Mouse (Mus musculus) thymus, adult 18-20 months (tissue): ENCODE results near the gene Bcas1.

Source experiments
- DNase-seq, 2 experiments: peaks; one replicate each; pipeline ENCODE4 v3.0.0; 2022; ENCODE audit warnings: mixed read lengths in 2 of 2

Bcas1 gene

DNA sequence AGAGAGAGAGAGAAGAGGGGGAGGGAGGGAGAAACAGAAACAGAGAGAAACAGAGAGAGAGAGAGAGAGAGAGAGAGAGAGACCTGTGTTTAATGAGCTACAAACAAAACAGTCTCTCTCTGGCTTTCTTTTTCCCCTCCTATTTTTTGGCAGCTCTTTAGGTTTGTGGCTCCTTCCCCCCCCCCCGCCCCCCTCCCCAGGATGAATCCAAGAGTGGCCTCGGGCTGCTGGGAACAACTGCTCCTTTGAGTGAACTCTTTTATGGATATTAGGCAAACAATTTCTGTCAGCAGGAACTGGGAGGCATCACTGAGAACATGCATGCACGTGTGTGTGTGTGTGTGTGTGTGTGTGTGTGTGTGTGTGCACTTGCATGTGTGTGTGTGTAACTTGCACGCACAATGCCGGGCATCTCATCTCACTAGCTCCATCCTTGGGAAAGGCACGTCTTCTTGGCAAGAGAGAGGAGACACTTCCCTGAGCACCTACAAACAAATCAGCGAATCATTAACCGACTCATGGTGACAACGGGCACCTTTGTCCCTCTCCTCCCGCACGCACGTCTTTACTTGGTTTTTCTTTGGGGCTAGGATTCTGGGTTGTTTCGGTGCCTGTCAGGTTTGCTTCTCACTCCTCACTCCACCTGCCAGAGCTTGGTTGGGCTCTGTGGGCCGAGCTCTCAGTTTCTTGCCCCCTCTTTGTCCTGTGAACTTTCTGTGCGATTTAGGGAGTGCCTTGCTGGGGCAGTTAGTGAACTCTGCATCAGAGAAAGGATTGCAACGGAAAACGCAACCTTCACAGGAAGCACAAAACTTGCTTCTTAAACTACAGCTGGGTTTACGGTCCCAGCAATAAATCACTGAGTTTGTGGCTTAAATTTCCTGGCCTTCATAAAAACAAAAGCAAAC lies 82.9 kb downstream of the Bcas1 start:
- DNase-seq, result no peak

DNA sequence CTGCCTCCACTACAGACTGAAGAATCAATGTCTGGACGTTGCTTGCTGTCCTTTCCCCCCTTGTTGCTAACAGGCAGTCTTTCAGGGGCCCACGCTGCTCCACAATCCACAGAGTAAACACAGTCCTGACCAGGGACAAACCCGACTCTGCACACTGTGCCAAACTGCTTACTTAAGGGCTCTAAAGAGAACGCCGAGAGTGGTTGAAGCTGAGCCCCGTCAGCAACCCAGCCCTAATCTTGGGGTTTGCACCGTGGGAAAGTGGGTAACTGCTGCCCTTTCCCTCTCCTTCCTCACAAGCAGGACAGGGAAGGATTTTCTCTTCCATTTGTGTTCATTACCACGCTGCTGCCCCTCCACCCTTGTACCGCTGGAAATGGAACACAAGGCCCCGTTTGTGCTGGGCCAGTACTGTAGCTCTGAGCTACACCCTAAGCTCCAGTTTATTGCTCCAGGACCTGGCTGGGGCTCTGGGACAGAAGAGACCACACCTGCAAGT lies 83.8 kb downstream of the Bcas1 start:
- DNase-seq, result no peak

DNA sequence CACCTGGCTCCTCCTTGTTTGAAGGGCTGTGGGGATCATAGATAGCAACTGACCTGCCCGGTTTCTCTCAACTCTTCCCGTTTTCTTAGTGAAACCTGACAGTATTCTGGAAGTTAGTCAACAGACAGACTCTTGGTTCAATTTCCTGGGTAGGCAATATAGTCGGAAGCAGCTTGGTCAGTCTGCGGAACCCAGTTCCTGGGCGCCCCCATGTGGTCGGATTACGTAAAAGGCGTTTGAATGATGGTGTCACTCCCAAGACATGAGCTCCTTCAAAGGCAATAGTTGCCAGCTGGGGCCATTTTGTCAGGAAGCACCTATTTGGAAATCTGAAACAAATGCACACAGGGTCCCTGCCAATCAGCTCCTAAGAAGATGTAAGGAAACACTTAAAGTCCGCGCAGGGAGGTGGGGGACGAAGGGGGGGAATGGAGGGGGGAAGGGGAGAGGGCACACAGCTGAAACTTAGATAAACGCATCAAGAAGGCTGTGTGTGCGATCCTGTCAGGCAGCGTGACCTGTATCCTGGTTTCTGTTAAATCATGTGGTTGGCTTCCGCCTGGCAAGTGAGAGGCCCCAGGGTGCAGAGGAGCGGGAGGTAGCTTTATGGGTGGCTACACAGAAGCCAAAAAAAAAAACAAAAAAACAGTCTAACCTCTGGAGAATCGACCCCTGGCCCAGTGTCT lies 84.4 kb downstream of the Bcas1 start:
- peak; percentile 51 to 68 for DNase-seq

DNA sequence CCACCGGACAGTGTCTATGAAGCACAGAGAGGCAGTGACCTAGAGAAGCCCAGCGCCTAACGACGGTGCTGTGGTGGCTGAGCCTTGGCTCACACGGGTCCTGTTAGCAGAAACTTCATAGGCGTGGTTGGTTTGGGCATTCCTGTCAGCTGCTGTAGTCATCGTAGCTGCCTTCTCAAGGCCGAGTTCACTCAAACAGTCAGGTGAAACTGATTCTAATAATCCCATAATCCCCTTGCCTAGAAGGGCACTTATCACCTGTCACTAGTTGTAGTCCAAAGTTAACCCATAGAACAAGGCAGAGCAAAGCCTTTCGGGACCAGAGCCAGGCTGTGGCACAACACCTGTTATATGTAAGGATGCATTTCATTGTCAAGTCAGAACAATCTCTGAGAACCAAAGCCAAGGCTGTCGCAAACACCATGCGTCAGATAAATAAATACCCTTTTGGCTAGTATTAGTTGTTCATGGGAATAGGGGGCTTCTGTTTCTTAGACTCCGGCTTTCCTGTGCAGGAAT lies 85.3 kb downstream of the Bcas1 start:
- DNase-seq, result no peak

DNA sequence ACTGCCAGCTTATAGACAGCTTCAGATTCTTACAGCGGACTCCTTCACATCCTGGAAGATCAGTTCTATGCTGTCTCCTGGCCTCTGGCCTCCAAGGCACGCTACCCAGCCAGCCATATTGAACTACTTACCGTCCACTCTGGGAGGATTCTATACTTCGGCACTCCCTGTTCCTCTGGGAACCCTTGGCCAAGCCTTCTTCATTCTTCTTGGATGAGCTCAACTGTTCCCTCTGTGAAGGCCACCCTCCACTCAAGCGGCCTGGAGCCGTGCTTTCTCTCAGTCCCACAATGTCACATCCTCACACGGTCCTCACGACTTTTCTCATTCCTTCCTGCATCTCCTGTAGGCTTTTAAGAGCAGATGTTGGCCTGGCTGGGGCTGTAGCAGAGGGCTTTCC lies 86.5 kb downstream of the Bcas1 start:
- no peak for DNase-seq

DNA sequence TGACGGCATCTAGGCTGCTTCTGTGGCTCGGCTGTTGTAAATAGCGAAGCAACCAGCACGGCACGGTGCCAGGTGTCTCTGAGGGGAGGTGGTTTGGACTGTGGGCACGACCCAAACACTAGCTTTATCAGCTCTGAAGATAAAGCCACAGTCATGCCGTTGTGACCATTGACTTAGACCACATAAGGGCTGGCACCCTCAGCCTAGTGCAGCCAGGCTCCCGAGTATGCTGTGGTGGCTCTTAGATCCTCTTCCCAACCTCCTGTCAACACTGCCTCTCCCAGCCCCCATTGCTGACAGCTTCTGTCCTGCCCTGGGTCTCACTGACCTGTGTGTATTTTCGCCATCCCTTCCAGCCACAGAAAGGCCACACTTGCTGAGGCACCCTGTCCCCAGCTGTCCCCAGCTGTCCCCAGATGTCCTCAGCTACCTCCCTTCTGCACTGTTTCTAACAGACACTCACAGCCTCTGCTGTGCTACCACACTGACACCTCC lies 91.3 kb downstream of the Bcas1 start:
- no peak for DNase-seq

DNA sequence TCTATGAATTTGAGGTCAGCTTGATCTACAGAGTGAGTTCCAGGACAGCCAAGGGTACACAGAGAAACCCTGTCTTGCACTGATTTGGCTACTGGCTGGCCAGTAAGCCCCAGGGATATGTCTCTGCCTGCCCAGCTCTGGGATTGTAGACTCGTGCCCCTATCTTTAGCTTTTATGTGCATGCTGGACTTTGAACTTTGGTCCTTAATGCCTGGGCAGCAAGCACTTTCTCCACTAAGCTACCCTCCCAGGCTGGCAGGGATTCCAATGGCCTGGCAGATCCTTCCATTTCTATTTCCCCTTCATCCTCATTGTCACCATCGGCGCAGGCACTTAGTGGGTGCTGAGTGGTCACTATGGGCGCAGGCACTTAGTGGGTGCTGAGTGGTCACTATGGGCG lies 92.5 kb downstream of the Bcas1 start:
- DNase-seq, result no peak

DNA sequence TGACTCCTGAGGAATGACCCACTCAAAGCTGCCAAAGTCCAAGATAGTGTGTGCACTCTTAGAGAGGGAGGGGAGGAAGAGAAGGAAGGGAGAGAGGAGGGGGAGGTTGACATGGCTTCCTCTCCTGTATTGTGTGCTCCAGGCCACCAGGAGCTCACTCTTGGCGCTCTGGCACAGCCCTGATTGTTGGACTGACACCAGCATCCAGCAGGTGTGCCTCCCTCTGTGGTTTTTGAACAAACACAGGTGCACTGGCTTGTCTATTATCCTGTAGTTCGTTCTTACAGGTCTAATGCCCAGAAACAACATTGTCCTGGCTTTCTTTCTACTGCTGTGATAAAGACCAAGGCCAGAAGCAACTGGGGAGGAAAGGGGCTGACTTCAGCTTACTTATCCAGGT lies 95.8 kb downstream of the Bcas1 start:
- no peak for DNase-seq

DNA sequence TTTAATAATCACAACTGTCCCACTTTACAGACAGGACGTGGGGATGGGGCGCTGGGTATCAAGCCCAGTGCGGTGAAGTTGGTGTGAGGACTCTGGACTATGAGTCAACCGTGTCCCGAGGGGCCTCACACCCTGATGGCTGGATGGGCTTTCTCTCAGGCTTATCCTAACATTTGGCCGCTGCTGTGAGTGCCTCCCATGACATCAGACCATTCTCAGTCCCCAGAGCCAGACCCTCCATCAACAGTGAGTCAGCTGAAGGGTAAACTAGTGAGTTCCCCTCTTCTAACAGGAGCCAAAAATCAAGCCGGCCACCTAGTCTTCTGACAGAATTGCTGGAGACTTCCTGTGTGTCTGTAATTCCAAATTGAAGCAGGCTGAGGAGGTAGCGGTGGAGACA lies 97.2 kb downstream of the Bcas1 start:
- no peak for DNase-seq

DNA sequence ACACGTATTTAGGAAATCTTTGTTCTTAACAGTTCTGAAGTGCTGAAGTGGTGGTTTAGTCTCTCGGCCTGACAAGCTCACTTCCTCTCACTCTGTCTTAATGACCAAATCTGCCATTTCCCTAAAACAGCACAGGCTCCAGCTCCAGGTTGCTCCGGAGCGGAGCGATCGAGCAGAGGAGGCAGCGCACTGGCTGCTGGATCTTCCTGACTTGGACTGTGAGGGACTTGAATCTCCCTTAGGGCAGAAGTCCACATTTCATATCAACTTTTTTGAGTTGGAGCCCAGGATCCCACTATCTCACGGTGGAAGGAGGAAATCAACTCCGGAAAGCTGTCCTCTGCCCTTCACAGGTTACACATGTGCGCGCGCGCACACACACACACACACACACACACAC lies 97.7 kb downstream of the Bcas1 start:
- no peak for DNase-seq

DNA sequence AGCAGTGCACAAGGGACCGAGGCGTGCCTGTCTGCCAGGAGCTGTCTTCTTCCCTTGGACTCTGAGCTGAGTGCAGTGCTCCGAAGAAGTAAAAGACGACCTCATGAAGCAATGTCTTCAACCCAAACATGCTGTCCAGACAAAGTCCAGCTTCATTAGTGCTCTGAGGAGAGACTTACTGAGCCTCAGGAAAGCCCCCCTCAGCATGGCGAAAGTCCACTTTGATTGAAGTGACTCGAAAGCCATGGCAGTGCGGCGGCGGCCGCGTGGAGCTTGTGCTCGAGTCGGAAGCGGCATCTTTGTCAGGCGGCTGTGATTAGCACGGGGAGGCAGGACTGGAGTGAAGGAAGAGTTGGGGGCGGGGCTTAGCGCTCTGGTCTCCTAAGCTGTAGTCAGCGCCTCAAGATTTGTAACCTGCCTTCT lies 103.7 kb downstream of the Bcas1 start:
- DNase-seq, result no peak

DNA sequence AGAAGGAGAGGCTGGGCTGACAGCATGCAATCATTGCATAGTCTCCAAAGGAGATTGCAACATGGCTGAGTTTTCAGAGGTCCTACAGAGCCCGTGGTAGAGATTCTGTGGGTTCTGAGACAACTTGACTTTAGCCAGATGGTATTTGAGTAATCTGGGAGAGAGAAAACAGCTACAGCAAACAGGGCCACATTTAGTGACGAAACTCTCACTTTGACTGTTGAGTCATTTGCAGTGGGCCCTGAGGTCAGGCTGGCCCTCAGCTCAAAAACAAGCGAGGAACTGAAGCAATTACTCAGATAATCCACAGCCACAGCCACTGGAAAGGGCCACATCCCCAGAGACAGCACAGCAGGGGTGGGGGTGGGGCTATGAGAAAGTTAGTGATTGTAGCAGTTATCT lies 105.6 kb downstream of the Bcas1 start:
- DNase-seq, result no peak

DNA sequence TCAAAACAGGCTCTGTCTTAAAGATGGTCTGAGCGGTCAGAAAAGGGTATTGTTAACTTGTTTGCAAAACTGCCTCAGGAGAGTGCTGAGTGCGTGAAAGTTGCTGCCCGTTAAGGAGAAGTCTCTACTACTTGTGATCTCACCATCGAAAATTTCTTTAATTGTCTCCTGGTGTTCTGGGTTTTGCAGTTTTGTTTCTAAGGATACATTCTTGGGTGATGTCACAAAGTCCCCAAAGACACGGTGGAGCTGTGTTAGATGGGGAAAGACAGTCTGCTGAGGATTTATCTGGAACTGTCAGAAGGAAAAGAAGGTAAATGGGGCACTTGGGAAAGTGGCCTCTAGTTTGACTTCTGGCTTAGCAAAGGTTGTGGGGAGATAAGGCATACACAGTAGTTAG lies 106.1 kb downstream of the Bcas1 start:
- DNase-seq, result no peak

DNA sequence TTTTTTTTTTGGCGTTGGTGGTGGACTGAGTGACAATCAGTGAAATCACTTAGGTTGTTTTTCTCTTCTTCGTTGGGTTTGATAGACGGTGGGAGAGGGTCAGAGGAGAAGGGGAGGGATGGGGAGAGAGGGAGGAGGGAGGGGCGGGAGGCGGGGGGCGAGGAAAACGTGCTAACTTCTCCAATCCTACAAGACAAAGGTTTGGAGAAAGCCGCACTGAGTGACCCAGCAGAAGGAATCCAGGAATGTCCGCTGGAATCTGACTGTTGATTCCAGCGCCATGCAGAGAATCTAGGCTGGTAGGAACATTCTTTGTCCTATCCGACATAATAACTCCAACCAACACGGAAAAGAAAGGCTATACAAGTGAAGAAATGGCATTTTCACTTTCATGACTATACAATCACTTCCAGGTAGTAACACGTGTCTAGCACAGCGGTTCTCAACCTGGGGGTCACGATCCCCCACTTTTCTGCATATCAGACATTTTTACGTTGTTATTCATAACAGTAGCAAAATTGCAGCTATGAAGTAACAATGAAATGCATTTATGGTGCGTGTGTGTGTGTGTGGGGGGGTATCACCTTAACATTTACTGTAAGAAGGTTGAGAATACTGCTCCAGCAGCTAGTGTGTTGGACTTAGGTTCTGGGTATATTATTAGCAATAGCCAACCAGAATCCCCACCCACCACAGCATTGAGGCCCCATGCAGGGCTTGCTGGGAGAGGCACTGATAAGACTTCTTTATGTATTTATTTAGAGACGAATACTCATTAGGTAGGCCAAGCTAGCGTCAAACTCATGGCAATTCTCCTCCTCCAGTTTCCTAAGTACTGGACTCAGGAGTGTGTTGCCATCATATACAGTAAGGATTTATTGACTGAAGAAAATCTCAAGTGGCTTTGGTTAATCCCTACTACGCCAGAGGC lies 107.8 kb downstream of the Bcas1 start:
- DNase-seq, result no peak

DNA sequence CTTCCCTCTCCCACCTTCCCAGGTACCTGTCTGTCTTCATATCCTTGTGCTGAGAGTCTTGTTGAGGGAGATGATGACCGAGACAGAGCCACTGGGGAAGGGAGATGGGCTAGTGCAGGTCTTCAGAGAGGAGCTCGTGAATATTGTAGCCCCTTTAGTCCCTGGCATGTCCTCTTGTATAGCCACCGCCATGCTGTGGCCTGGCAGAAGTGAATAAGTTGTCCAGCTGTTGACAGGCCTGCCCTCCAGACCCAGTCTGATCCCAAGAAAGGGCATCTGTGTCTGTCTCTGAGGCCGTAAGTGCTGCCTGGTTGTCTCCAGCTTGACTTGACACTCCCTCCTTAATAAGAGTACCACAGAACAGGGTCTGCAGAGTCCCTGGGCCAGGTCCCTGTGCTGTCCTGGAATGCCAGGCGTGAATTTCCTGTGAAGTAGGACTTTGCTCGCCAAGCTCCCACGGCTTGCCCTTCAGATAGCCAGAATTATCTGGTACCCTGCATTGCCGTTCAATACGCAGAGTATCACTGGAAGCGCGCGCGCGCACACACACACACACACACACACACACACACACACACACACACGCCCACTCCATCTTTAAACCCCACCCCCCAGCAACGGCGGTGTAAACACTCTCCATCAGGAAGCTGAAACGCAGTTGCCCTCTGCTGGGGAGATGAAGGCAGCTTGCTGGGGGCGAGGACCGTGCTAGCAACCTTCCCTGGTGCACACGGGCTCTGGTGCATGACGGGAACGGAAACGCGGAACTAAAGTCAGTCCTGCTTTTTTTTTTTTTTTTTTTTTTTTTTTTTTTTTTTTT lies 108.7 kb downstream of the Bcas1 start:
- peak; percentile 89 to 95 for DNase-seq

DNA sequence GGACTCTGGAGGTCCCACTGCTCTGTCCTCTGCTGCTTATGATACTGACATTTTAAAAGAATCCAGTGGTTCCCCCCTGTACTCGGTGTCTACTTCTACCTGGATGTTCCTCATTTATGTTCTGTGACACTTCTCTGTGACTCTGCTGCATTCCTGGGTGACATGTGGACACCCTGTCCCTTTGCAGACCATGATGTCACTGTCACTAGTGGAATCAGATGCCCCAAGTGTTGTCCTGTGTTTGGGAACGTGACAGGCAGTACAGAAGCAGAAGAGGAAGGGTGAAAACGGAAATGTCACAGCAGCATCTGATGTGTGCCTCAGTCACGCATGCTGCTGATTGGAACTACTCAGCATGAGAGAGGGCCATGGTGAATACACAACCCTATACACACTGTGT lies 110.9 kb downstream of the Bcas1 start:
- DNase-seq, result no peak

DNA sequence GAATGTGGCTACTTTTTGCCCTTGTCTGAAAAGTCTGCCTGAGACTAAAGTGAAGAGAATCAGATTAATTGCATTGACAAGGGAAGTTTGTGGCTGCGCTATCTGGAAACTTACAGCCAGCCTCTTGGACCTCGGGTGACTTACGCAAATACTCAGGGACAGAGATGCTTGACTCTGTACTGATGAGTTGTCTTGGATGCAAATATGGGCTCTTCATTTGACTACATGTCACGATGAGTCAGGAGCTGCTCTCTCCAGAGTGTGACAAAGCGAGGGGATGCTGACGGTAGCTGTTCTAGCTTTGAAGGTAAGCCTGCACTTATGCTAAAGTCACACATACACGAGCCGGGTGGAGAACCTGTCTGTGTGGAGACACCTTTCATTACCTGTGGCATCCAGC lies 111.3 kb downstream of the Bcas1 start:
- DNase-seq, result no peak

DNA sequence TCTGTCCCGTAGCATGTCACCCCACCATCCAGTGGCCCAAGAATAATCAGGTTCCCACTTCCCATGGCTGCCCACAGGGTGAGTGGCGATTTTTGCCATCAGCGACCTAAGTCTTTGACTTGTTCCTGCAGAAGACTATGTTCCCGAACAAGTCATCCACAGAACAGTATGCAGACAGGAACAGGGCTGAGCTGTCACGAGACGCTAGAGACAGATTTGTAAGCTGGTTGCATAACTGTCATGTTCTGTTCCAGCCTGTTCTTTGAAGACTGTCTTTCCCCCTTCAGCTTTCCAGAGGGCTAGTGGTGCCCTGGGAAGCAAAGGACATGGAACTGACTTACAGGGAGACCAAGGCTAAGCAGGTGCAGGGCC lies 116.7 kb downstream of the Bcas1 start:
- DNase-seq, result no peak

DNA sequence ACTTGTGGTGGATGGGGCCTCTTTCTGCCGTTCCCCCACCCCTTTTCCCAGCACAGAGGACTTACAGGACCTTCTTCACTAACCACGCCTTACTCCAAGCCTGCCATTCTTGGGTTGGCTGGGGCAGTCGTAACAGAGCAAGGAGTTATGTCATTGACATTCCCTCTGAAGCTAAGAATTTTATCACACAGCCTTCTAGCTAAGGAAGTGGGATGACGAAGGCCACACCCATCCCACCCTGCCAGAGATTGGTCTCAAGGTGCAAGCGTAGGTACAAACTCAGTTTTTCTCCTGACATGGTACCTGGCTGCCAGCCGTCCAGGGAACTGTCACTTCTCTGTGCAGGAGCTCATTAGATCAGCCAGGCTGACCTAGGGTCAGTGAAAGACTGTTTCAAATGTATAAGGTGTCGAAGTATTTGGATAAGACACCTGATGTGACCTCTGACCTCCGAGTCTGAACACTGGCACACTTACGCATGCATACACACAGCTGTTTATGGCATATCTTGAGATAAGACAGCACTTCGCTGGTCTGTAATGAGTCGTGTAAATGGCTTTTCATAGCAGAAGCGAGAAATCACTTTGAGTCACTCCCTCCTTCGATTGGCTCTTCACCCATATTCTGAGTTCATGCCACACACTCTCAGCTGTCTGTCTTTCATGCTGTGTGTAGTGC lies 117.2 kb downstream of the Bcas1 start:
- no peak for DNase-seq

DNA sequence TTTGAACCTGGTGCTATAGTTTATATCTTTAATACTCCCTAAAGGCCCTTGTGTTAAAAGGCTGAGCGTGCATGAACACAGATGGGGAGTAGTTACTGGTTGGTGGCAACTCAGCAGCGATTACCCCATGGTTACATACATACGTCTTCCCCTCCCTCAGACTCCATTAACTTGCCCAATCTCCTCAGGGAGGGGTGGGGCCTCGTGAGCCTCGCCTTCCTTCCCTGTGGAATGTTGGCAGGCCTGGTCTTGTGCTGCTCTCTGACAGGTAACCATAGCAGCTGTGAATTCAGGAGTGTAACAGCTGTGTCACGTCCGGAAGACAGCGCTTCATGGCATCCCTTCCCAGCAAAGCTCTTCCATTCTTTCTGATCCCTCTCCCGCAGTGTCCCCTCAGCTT lies 118.7 kb downstream of the Bcas1 start:
- DNase-seq, result no peak
